Mouse (Mus musculus) spleen, adult 2 months (tissue): ENCODE results near the gene Tubg1.

Experiments used
- CTCF ChIP-seq: fragments of 200-500 bp; IDR thresholded peaks from 2 replicates; pipeline ENCODE4 v1.5.1; 2011; ENCODE audit warnings: mild to moderate bottlenecking, inconsistent platforms; ENCODE audit not compliant: insufficient read depth, insufficient read length, insufficient replicate concordance; ENCODE audit errors: extremely low read depth
- POLR2A ChIP-seq: fragments of 200-500 bp; IDR thresholded peaks from 2 replicates; pipeline ENCODE4 v1.6.1; 2011; ENCODE audit warnings: low read depth, low read length, inconsistent platforms

DNA sequence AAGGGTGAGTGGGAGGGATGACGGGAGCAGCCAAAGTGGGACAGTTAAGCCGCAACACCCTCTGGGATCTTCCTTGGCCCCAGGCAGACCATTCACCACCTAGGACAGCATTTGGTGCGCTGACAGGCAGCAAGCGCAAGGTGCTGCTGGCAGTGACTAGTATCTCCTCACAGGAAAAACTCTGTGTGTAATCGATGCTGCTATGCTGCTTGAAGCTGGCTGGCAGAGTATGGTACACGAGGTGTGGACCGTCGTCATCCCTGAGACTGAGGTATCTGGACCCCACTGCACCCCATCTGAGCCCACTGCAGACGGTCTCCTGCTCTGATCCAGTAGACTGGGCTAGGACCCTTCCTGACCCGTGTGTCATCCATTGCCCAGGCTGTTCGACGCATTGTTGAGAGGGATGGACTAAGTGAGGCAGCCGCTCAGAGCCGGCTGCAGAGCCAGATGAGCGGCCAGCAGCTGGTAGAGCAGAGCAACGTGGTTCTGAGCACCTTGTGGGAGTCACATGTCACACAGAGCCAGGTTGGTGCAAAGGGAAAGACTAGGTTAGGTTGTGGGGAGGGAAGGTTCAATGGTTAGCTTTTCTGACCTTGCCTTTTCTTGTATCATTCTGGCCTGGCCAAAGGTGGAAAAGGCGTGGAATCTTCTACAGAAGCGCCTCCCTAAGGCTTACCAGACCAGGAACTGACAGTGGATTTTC lies 34.0 kb upstream of the Tubg1 start:
- TF ChIP-seq CTCF (no peak), POLR2A (no peak)
